Mouse (Mus musculus) cerebral cortex, adult 2 months (tissue): ENCODE measurements around the gene Gramd1a.

Experiments used
- WGBS: fragments of 180-500 bp; shearing (Covaris S2); methylation state at CpG from one replicate; pipeline ENCODE4 v1.1.7; 2018; 5-methylcytosine and 5-hydroxymethylcytosine counted together

The Gramd1a gene

DNA sequence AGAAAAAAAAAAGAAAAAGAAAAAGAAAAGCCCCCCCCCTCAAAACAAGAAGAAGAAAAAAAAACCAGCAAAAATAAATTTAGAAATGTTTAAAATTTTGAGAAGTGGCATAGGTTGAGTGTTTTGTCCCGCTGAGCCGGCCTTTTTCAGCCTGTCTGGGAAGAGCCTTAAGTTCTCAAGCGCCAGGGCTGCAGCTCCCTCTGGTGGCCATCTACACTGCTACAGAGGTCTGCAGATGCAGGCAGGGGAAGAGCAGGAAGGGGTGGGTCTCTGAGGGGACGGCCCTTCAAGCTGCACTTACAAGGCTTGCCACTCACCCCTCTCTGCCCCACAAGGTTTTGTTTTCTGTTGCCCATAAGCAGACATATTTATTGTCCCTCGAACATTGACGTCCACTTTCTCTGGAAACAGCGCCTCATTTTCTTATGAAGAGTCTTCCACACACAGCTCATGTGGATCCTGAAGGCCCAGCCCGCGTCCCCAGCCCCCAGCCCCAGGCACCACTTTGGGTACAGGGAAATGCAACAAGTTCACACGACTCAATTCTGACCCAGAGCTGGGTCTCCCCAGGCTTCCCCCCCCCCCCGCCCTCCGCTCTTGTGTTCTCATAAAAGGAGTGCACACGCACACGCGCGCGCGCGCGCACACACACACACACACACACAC is 58.0 kb downstream of the Gramd1a start:
- 41% methylated on average over 20 of the region's 20 CpGs for WGBS

DNA sequence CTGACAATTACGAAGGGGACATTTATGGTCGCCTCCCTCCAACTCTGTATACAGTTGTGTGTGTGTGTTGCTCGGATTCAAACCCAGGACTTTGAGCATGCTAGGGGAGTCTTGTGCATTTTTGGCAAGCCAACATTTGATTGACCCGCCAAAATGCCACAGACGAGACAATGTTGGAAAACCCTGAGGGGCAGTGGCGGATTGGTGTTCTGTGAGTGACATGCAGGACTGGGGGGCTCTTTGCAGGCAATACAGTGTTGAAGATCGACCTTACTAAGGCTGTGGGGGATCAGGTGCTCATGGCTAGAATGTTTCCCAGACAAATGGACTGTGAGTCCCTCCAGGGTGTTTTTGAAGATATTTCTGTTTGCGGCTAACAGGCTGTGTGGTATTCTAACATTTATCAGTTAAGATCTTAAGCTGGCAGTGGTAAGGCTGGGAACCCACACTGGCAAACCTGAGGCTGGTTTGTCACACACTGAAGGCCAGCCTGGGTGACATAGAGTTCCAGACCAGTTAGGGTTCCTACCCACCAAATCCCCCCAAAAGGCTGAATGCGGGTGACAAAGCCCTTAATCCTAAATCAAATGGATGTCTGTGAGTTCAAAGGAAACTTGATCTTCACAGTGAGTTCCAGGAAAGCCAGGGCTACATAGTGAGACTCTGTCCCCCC is 58.7 kb downstream of the Gramd1a start:
- WGBS: 84% methylated on average over 9 of the region's 9 CpGs

DNA sequence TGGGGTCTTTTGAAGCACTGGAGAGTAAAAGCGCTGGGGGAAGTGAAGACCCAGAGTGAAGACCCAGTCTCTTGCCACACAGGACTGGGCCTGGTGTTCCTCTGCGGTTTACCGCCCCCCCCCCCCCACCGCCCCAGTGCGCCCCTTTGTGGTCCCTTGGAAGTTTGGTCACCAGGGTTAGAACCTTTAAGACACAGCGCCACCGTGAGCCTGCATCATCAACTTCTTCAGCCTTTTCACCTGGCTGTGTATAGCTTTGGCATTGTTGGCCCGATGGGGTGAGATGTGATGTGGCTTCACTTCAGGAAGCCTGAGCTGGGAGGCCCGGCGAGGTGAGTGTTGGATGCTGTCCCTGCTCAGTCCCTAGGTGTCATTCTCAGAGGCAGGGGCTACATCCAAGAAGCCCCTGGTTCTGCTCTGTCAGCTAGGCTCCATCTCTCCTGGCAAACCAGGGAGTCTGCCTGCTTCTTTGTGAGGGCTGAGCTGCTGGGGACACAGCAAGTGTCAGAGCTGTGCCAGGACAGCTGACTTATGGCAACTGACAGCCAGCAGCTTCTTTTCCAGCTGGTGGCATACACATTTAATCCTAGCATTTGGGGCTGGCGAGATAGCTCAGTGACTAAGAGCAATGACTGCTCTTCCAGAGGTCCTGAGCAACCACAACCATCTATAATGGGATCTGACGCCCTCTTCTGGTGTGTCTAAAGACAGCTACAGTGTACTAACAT is 60.8 kb downstream of the Gramd1a start:
- WGBS: 32% methylated on average over 11 of the region's 12 CpGs

DNA sequence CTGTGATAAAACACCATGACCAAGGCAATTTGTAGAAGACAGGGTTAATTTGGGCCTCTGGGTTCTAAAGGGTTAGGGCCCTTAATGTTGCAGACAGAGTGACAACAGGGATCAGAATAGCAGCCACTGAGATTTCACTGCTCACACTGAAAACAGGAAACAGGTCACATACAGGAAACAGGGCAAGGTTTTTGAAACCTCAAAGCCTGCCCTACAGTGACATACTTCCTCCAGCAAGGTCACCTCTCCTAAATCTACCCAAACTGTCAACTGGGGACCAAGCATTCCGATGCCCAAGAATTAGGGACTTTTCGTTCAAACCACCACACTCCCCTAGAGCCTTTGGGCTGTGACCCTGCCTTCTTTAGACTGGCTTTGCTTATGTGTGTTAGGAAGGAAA is 66.0 kb downstream of the Gramd1a start:
- 88% methylated on average over 2 of the region's 2 CpGs for WGBS

DNA sequence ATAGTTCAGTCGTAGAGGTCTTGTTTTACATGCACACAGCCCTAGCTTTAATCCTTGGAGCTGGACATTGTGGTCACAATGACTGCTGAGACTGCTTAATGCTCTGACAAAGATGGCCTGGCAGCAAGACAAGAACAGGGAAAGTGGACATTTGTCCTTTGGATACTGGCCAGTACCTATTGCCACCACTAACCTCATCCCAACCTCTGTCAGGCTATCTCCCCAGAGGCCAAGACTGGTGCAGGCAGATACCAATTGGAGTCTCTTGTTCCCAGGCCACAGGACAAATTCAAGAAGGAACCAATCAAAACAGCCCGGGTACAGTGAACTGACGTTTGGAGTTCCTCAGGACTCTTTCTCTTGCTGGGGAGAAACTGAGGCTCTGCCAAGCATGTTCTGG is 67.5 kb downstream of the Gramd1a start:
- 55% methylated on average over 3 of the region's 3 CpGs for whole genome bisulfite sequencing

DNA sequence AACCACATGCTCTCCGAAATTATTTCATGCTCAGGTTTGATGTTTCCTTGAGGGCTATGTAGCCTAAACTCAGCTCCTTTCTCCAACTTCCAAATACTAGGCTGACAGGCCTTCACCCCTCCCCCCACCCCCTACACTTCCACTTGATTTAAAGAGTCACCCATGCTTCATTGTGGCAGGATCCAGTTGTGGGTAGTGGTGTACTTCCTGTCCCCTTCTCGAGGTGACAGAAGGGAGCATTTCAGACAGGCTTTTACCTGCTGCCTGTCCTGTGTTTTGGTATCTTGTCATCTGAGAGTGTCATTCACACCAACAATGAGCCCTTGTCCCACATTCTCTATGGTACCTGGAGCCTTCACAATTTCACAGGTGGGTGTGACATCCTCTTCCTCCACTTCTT is 68.4 kb downstream of the Gramd1a start:
- 68% methylated on average over 2 of the region's 2 CpGs for WGBS

DNA sequence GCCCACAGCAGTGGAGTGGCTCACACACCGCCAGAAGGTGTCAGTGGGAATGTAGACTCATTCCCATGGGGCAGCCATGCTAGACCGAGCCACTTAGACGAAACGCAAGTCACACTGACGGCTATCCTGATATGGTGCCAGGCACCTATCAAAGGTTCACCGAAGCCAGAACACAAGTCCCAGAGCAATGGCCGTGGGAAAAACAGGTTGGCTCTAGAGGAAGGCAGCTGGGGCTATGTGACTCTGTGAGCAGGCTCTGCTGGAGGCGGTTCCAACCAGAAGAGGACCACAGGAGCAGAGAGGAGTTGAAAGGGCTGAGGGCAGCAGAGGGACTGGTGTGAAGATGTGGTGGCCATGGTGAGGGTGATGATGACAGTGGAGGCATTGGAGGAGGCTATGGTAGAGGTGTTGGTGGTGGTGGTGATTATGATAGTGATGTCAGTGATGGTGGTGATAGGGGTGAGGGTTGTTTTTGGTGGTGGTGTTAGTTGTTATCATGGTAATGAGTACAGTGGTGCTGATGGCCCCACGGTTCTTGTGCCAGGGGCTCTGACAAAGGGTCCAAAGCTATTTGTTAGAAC is 69.4 kb downstream of the Gramd1a start:
- 91% methylated on average over 9 of the region's 9 CpGs for WGBS

DNA sequence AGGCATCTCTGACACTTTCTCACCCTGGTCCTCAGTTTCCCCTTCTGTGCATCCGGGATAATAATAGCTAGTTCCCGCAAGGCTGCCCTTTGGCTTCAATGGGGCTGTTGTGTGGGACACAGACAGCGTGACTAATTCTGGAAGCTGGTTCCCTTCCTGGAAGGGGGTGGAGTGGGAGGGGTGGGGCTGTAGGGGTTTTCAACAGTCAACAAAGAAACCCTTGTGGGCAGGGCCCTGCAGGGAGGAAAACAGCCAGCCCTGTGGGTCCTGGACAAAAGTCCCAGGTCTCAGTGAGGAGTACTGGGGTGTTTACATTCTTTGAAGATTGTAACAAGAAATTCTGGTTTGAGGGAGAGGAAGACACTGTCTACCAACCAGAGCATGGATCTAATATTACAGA is 70.5 kb downstream of the Gramd1a start:
- 31% methylated on average over 3 of the region's 3 CpGs for WGBS

DNA sequence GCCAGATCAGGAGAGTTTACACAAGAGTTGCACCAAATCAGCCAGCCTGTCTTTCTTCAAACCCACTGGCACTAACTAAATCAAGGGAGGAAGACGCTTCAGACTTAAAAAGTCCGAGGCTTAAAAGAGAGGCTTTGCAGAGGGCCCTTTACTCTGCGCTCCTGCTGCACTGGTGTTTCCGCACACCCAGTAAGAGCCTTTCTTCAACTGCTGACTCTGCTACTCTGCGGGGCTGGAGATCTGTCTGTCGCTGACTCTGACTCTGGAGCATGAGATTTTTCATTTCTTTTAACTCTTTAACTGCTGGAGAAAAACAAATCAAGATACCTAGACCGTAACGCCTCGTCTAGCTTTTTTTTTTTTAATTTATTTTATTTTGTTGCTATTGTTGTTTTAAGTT is 71.6 kb downstream of the Gramd1a start:
- 69% methylated on average over 9 of the region's 9 CpGs for WGBS

DNA sequence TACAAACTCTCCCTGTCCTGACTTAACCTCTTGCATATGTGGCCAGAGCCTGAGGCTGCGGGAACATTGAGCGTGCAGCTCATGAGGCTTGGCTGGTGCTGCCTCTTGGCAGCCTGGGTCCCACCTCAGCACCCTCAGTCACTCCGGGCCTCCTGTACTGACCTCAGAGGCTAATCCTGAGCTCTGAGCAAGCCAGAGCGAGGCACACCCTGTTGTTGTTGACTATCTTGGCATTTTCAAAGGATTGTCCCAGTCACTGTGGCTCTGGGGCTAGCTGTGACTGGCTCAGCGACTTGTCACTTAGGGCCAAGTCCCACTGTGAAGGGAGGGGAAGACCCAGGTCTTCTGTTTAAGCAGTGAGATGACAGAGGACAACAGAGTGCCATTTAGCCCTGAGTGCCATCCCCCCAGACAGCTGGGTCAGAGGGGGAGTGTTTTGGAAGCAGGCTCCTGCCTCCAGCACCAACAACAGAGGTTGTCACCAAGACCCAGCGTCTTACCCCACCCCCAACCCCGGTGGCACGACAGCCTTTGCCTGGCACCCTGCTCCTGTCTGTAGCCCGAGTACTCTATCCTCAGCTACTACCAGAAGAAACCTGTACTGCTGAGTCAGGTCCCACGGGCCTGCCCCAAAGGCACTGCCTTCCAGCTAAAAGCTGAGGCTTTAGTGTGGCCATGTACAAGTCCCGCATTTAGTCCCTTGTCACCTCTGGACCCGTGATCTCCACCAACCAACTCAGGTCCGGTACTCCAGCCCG is 72.7 kb downstream of the Gramd1a start:
- WGBS: 68% methylated on average over 14 of the region's 14 CpGs

DNA sequence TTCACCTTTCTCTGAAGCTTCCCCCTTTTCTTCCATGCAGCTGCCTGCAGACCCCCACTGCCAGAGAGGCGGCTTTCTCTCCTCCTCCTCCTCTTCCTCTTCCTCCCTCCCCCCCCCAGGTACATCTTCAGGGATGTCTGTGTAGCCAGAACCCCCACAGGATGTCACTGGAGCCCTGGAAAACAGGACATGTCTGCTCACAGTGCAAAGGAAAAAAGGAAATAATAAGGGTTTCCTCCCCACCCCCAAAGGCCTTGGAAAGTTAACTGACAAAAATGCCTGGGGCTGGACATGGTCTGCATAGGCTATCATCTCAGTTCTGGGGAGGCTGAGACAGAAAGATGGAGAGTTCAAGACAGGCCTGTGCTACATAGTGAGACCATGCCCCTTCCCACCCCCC is 74.6 kb downstream of the Gramd1a start:
- WGBS: 38% methylated on average over 1 of the region's 1 CpGs

DNA sequence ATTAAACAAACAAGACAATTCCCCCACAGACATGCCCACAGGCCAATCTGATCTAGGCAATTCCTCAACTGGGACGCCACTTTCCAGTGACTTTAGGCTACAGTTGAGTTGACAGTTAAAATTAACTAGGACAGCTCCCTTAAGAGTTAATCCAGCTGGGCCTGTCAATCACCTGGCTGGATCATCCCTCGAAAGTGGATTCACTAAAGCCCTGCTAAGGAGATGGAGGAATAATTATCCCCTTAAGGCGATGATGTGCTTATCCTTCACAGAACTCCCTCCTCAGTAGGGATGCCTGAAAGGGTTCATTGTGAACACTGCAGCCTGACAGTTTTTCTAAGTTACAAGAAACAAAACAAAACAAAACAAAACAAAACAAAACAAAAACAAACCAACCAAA is 75.1 kb downstream of the Gramd1a start:
- WGBS: 72% methylated on average over 3 of the region's 3 CpGs
